Mouse (Mus musculus): Measurements from ENCODE around the gene Syce1.

GRCm38 (mm10) chr7:140812850-140813249 is 25.2 kb upstream of the Syce1 start:
- TF ChIP-seq CTCF (IDR thresholded peaks at IDR 0.05; ENCODE audit: low read depth) (no peak), EP300 (IDR thresholded peaks at IDR 0.05; ENCODE audit: low read depth) (no peak)
